27 mouse cellular contexts compared by ENCODE assay signal in genomic region chr7:19100290-19100689, GRCm38 (mm10). TPM values are rescaled to one million over a fixed set of nuclear protein-coding genes. Genes with fewer than 3 reads are reported as not detected.
A peak's percentile ranks its signal among the peaks of the same experiment; 100 is the strongest.
DNase-seq lines count a peak whose midpoint lies in the region; ATAC-seq and TF ChIP-seq lines count a peak whose summit lies in the region.
"Had no signal": no experiment of that assay in that cellular context is flagged by ENCODE, and none has a peak within 500 bp of the region (broad histone marks: within the 10 kb centered on the region; RNA-seq: fewer than 3 reads in every experiment).

No protein-coding gene starts in this region.

- H3K27me3 ChIP-seq in liver, postnatal 0 days (ENCODE audit: insufficient read depth, low read length), result peaks cover 11% of the 10 kb centered on the region
- H3K27me3 ChIP-seq in liver, embryonic 12.5 days (replicated peaks), result peaks cover 81% of the 10 kb centered on the region
- H3K27me3 ChIP-seq: embryonic facial prominence, embryonic 12.5 days; forebrain, embryonic 12.5 days; Patski had no signal

- peaks cover 6% of the 10 kb centered on the region for H3K4me1 ChIP-seq in liver, postnatal 0 days (ENCODE audit: insufficient read depth)
- H3K4me1 ChIP-seq in liver, embryonic 12.5 days, result peaks cover 23% of the 10 kb centered on the region

- peak; percentile 12 for DNase-seq in cerebellum, adult 9-11 months
- DNase-seq in cerebellum, postnatal 4 days (ENCODE audit: low spot score in 2 of 2), result no peak
- DNase-seq in heart, adult 11 months, result peak; percentile 92
- DNase-seq in heart, postnatal 4 days, result no peak
- DNase-seq in liver, postnatal 0 days, result peak; percentile 11
- DNase-seq: adrenal gland, adult 8-10 months; adrenal gland, postnatal 36 days; B cell, adult 2 months; cerebellum, adult 11-12 months; cerebellum, adult 2 months; cerebellum, adult 9-10 months; cerebellum, postnatal 14 days; cerebellum, postnatal 36 days had no signal

- H3K9ac ChIP-seq in liver, postnatal 0 days (replicated peaks), result no peak overlapping the region
- H3K9ac ChIP-seq in liver, embryonic 12.5 days, result no peak overlapping the region
- H3K9ac ChIP-seq: embryonic facial prominence, embryonic 12.5 days; forebrain, embryonic 12.5 days had no signal

- H3K36me3 ChIP-seq in liver, postnatal 0 days (replicated peaks; ENCODE audit: insufficient read depth, low read length), result no peaks in the 10 kb centered on the region; the same call in 1 of the 2 replicates
- H3K36me3 ChIP-seq in liver, embryonic 12.5 days, result no peaks in the 10 kb centered on the region

- H3K27ac ChIP-seq in liver, postnatal 0 days (ENCODE audit: low read depth), result no peak overlapping the region
- H3K27ac ChIP-seq in liver, embryonic 12.5 days, result no peak overlapping the region
- H3K27ac ChIP-seq: embryonic facial prominence, embryonic 10.5 days; embryonic facial prominence, embryonic 12.5 days; forebrain, embryonic 10.5 days; forebrain, embryonic 12.5 days had no signal

- H3K4me2 ChIP-seq in liver, postnatal 0 days (ENCODE audit: low read depth, low read length), result no peak overlapping the region
- H3K4me2 ChIP-seq in liver, embryonic 12.5 days, result no peak overlapping the region
- H3K4me2 ChIP-seq: embryonic facial prominence, embryonic 12.5 days; forebrain, embryonic 12.5 days had no signal

- 79% methylated on average over 1 of the region's 1 CpGs for WGBS in liver, postnatal 0 days (ENCODE audit: insufficient replicate concordance)
- 56% methylated on average over 1 of the region's 1 CpGs for WGBS in liver, embryonic 12.5 days (ENCODE audit: insufficient replicate concordance)

- TF ChIP-seq EP300 in liver, postnatal 0 days (IDR thresholded peaks at IDR 0.05; ENCODE audit: low read depth), result no peak

- TF ChIP-seq CTCF in liver, postnatal 0 days (IDR thresholded peaks at IDR 0.05; ENCODE audit: low read depth), result no peak

- H3K9me3 ChIP-seq in liver, postnatal 0 days (ENCODE audit: low read length), result no peaks in the 10 kb centered on the region
- H3K9me3 ChIP-seq in liver, embryonic 12.5 days (replicated peaks), result no peaks in the 10 kb centered on the region
- H3K9me3 ChIP-seq: embryonic facial prominence, embryonic 10.5 days; forebrain, embryonic 10.5 days; forebrain, embryonic 12.5 days; G1E had no signal

- no peak for ATAC-seq in liver, postnatal 0 days
- no peak for ATAC-seq in liver, embryonic 12.5 days
- ATAC-seq: activated CD4-positive, CD25-positive, alpha-beta regulatory T cell, adult 4 months; CD4-positive, CD25-positive, alpha-beta regulatory T cell, adult 4 months; forebrain, embryonic 14.5 days; forebrain, embryonic 16.5 days; Patski had no signal

- H3K4me3 ChIP-seq in liver, postnatal 0 days (ENCODE audit: low read depth, low read length), result no peak overlapping the region
- no peak overlapping the region for H3K4me3 ChIP-seq in liver, embryonic 12.5 days
- H3K4me3 ChIP-seq: embryonic facial prominence, embryonic 10.5 days; embryonic facial prominence, embryonic 12.5 days; erythroblast, embryonic 14.5 days; forebrain, embryonic 10.5 days; forebrain, embryonic 12.5 days had no signal

RNA-seq across cellular contexts. Expression of gene Six5, which starts 5.9 kb away (rescaled TPM):
- 10 to 100 TPM; 10.3 to 10.4 TPM for total RNA-seq in heart, postnatal 4 days (2021)
- polyA plus RNA-seq in liver, postnatal 0 days (2015; fragmentation: Nextera tagmentation; extraction: Ambion mirVana), result 0.78 and 0.82 TPM in 2 replicates
- 1.8 TPM in 2 replicates for polyA plus RNA-seq in liver, embryonic 12.5 days (2016; fragmentation: Nextera tagmentation; extraction: Ambion mirVana)

RNA-seq across cellular contexts. Expression of gene Dmpk, which starts 16.6 kb away (rescaled TPM):
- 100 to 1,000 TPM; 188 to 201 TPM for total RNA-seq in heart, postnatal 4 days (2021)
- polyA plus RNA-seq in liver, postnatal 0 days (2015; fragmentation: Nextera tagmentation; extraction: Ambion mirVana), result 14.2 and 17.6 TPM in 2 replicates
- polyA plus RNA-seq in liver, embryonic 12.5 days (2016; fragmentation: Nextera tagmentation; extraction: Ambion mirVana), result 8.5 and 9.8 TPM in 2 replicates
- polyA plus RNA-seq: activated CD4-positive, CD25-positive, alpha-beta regulatory T cell, adult 4 months had no signal

RNA-seq across cellular contexts. Expression of gene Gm4969, which starts 17.9 kb away (rescaled TPM):
- under 1 TPM; 0.33 to 0.56 TPM for total RNA-seq in heart, postnatal 4 days (2021)
- polyA plus RNA-seq in liver, postnatal 0 days (2015; fragmentation: Nextera tagmentation; extraction: Ambion mirVana), result 0.17 TPM in 1 of 2 replicates, not detected in the other
- 0.55 and 0.66 TPM in 2 replicates for polyA plus RNA-seq in liver, embryonic 12.5 days (2016; fragmentation: Nextera tagmentation; extraction: Ambion mirVana)
- total RNA-seq: adrenal gland, adult 18-20 months; adrenal gland, adult 8-10 months; adrenal gland, postnatal 36 days; CH12.LX had no signal
- polyA plus RNA-seq: activated CD4-positive, CD25-positive, alpha-beta regulatory T cell, adult 4 months; CD4-positive, CD25-positive, alpha-beta regulatory T cell, adult 4 months; erythroblast, embryonic 14.5 days; G1E had no signal

RNA-seq across cellular contexts. Expression of gene Fbxo46, which starts 19.4 kb away (rescaled TPM):
- 1 to 10 TPM; 5.5 to 7.2 TPM for total RNA-seq in heart, postnatal 4 days (2021)
- 3.2 and 3.6 TPM in 2 replicates for polyA plus RNA-seq in liver, postnatal 0 days (2015; fragmentation: Nextera tagmentation; extraction: Ambion mirVana)
- polyA plus RNA-seq in liver, embryonic 12.5 days (2016; fragmentation: Nextera tagmentation; extraction: Ambion mirVana), result 8.1 and 10.1 TPM in 2 replicates

RNA-seq across cellular contexts. Expression of gene Dmwd, which starts 24.3 kb away (rescaled TPM):
- total RNA-seq in heart, postnatal 4 days (2021), result 10 to 100 TPM; 60.3 to 62.9 TPM
- polyA plus RNA-seq in liver, postnatal 0 days (2015; fragmentation: Nextera tagmentation; extraction: Ambion mirVana), result 3.2 and 4.6 TPM in 2 replicates
- 7.4 and 7.9 TPM in 2 replicates for polyA plus RNA-seq in liver, embryonic 12.5 days (2016; fragmentation: Nextera tagmentation; extraction: Ambion mirVana)
- total RNA-seq: CH12.LX had no signal
- polyA plus RNA-seq: activated CD4-positive, CD25-positive, alpha-beta regulatory T cell, adult 4 months; CD4-positive, CD25-positive, alpha-beta regulatory T cell, adult 4 months had no signal

Comparison
In these comparisons a context has a peak if more than half of its experiments do, and no peak if none do; other contexts are left out.
1. DNase-seq: peak in cerebellum, adult 9-11 months (single experiment), heart, adult 11 months (single experiment) and liver, postnatal 0 days (single experiment); none in cerebellum, postnatal 4 days (0 of 2) and heart, postnatal 4 days (single experiment).